Mouse (Mus musculus): Measurements from ENCODE around the gene Zcwpw1. TPM values are rescaled to one million over a fixed set of nuclear protein-coding genes. Genes with fewer than 3 reads are reported as not detected.

The Zcwpw1 gene
- total and polyA plus RNA-seq, 3 experiments, result 11.1 to 16.0 TPM; not detected in 1

DNA sequence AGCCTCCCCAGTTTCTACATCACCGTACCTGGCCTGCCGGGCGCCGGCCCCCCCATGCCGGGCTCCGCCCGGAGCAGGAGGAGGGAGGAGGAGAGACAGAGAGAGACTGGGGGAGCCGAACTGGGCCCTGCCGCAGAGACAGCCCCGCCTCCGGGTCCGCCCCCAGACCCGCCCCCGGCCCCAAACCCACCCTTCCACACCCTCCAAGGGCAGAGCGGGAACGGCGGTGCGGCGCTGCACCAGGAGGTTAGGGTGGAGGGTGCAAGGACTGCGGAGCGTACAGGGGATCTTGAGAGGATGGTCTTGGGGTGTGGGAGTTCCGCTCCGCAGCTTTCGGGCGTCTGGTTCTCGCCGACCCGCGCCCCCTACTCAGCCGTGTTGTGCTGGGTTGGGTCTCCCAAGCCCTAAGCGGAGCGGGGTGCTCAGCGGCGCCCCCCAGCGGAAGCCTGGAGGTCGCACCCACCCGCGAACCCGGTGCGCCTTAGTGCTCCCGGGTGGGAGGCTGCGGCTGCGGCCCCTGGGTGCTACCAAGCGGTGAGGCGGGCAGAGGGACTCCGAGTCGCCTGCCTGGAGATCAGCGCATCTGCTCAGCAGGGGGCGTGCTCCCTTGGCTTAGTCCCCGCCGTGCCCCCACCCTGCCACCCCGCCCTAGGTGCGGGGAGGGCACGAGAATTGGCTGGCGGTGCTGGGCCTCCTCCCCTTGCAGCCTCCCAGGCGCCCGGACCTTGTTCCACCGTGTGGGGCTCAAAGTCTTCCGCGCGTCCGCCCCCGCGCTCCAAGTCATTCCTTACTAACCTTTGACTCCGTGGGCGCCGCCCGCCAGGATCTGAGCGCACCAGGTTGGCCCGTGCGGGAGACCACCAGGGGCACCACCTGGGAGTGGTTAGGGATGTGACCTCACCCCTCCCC, 46.3 kb upstream of the Zcwpw1 start, which contains the start of gene Nyap1 (continued):
- TF ChIP-seq MAZ (IDR thresholded peaks at IDR 0.05; ENCODE audit: low read depth, low read length), result peak; percentile 97
- TF ChIP-seq POLR2A (IDR thresholded peaks at IDR 0.05; ENCODE audit: control insufficient read depth in 1 of 2, insufficient read depth in 1 of 2, low read depth in 1 of 2, low read length in 2 of 2, poor library complexity in 1 of 2), result peak; percentile 55 to 58; a peak in 2 of 4 replicates
- TF ChIP-seq TCF12 (IDR thresholded peaks at IDR 0.05; ENCODE audit: low read depth, low read length), result no peak

DNA sequence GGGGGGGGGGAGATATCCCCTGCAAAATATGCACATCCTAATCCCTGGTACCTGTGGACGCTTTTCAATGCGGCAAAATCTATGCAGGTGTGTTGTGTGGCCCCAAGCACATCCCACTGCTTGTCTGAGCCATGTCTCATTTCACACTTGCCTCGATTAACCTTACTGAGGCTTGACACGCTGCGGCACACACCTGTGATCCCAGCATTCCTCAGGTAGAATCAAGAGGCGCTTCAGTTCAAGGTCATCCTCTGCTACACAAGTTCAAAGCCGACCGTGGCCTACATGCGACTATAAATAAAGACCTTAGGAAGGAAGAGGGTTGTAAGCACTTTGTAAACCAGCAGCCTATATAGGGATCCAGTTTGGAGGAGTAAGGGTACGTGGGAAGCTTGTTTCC, 45.5 kb upstream of the Zcwpw1 start:
- H3K4me1 ChIP-seq (ENCODE audit: control insufficient read depth in 1 of 2, insufficient read depth in 2 of 2, low read length in 2 of 2), result peaks cover 0 to 7% of the 10 kb centered on the region in 2 experiments; a peak in 3 of 4 replicates
- no peak overlapping the region for H3K27ac ChIP-seq (ENCODE audit: control insufficient read depth, low read depth, low read length)
- no peak overlapping the region for H3K4me3 ChIP-seq (ENCODE audit: control insufficient read depth in 1 of 2, insufficient read depth in 1 of 2, low read depth in 2 of 2, low read length in 2 of 2)
- TF ChIP-seq RAD21 (IDR thresholded peaks at IDR 0.05; ENCODE audit: low read depth, low read length), result no peak
- TF ChIP-seq KAT2A (conservative IDR thresholded peaks at IDR 0.05; ENCODE audit: low read depth, low read length), result no peak
- TF ChIP-seq POLR2AphosphoS2 (IDR thresholded peaks at IDR 0.05; ENCODE audit: low read length), result no peak
- no peak for TF ChIP-seq TBP (IDR thresholded peaks at IDR 0.05; ENCODE audit: low read depth, low read length)
- TF ChIP-seq GATA1 (IDR thresholded peaks at IDR 0.05; ENCODE audit: low read depth, low read length), result no peak
- no peak for TF ChIP-seq TAL1 (IDR thresholded peaks at IDR 0.05; ENCODE audit: low read length)
- TF ChIP-seq EP300 (IDR thresholded peaks at IDR 0.05; ENCODE audit: low read depth in 1 of 2, low read length in 2 of 2), result no peak
- no peak for TF ChIP-seq UBTF (IDR thresholded peaks at IDR 0.05; ENCODE audit: borderline replicate concordance, insufficient read depth, low read depth, low read length)
- TF ChIP-seq USF2 (IDR thresholded peaks at IDR 0.05; ENCODE audit: borderline replicate concordance in 1 of 2, insufficient read depth in 1 of 2, low read depth in 1 of 2, low read length in 2 of 2), result no peak
- no peaks in the 10 kb centered on the region for H3K9me3 ChIP-seq (replicated peaks; ENCODE audit: insufficient read depth, low read length)
- H3K9ac ChIP-seq (ENCODE audit: control insufficient read depth, low read depth, low read length, poor library complexity, severe bottlenecking), result no peak overlapping the region
- H3K79me2 ChIP-seq (ENCODE audit: control insufficient read depth, insufficient read depth, low read length, poor library complexity), result peaks cover 11% of the 10 kb centered on the region
- no peaks in the 10 kb centered on the region for H3K27me3 ChIP-seq (ENCODE audit: control insufficient read depth in 1 of 2, insufficient read depth in 2 of 2, low read length in 2 of 2)
- peaks cover 0 to 4% of the 10 kb centered on the region in 2 experiments; a peak in 2 of 4 replicates for H3K36me3 ChIP-seq (ENCODE audit: control insufficient read depth in 1 of 2, insufficient read depth in 2 of 2, low read length in 2 of 2)
- no peak for DNase-seq (ENCODE audit: low read depth, low spot score)

DNA sequence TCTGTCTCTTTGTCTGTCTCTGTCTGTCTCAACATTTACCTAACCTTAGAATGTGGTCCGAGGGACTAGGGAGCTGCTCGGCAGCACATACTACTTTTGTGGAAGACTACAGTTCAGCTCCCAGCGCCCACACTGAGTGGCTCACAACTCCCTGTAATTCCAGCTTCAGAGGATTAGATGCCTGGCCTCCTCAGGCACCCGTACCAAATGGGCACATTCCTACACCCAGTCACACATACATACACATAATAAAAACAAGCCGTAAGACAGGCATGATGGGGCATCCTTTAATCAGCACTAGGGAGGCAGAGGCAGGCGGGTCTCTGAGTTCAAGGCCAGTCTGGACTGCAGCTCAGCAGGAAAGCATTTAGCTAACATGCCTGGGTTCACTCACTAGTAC, 44.8 kb upstream of the Zcwpw1 start:
- Histone ChIP-seq H3K79me2 (ENCODE audit: control insufficient read depth, insufficient read depth, low read length, poor library complexity) (peaks cover 19% of the 10 kb centered on the region), H3K27ac (ENCODE audit: control insufficient read depth, low read depth, low read length) (no peak overlapping the region), H3K27me3 (ENCODE audit: control insufficient read depth in 1 of 2, insufficient read depth in 2 of 2, low read length in 2 of 2) (no peaks in the 10 kb centered on the region), H3K36me3 (ENCODE audit: control insufficient read depth in 1 of 2, insufficient read depth in 2 of 2, low read length in 2 of 2) (peaks cover 0 to 4% of the 10 kb centered on the region in 2 experiments; a peak in 2 of 4 replicates), H3K9ac (ENCODE audit: control insufficient read depth, low read depth, low read length, poor library complexity, severe bottlenecking) (no peak overlapping the region), H3K4me1 (ENCODE audit: control insufficient read depth in 1 of 2, insufficient read depth in 2 of 2, low read length in 2 of 2) (peaks cover 0 to 11% of the 10 kb centered on the region in 2 experiments; a peak in 3 of 4 replicates), H3K9me3 (replicated peaks; ENCODE audit: insufficient read depth, low read length) (no peaks in the 10 kb centered on the region), H3K4me3 (ENCODE audit: control insufficient read depth in 1 of 2, insufficient read depth in 1 of 2, low read depth in 2 of 2, low read length in 2 of 2) (no peak overlapping the region)
- no peak for DNase-seq (ENCODE audit: low read depth, low spot score)
- TF ChIP-seq GATA1 (IDR thresholded peaks at IDR 0.05; ENCODE audit: low read depth, low read length), result no peak
- no peak for TF ChIP-seq HCFC1 (IDR thresholded peaks at IDR 0.05; ENCODE audit: low read depth, low read length)
- no peak for TF ChIP-seq RCOR1 (IDR thresholded peaks at IDR 0.05; ENCODE audit: low read depth, low read length)
- no peak for TF ChIP-seq BHLHE40 (IDR thresholded peaks at IDR 0.05; ENCODE audit: borderline replicate concordance, low read depth, low read length)
- no peak for TF ChIP-seq ZMIZ1 (IDR thresholded peaks at IDR 0.05; ENCODE audit: low read depth, low read length)
- no peak for TF ChIP-seq MAX (IDR thresholded peaks at IDR 0.05; ENCODE audit: low read length)
- TF ChIP-seq E2F4 (IDR thresholded peaks at IDR 0.05; ENCODE audit: borderline replicate concordance, low read depth, low read length), result no peak
- no peak for TF ChIP-seq SIN3A (IDR thresholded peaks at IDR 0.05; ENCODE audit: low read length)
- no peak for TF ChIP-seq POLR2A (IDR thresholded peaks at IDR 0.05; ENCODE audit: control insufficient read depth in 1 of 2, insufficient read depth in 1 of 2, low read depth in 1 of 2, low read length in 2 of 2, poor library complexity in 1 of 2)
